Mouse (Mus musculus) ES-CJ7 (cell line): Measurements from ENCODE around the gene Xpnpep2.

ENCODE experiments used
- DNase-seq: peaks from one replicate; pipeline ENCODE4 v3.0.0; 2011; ENCODE audit warnings: low read depth, low spot score

Xpnpep2 gene

GRCm38 (mm10) chrX:48158229-48158919 is 49.8 kb downstream of the Xpnpep2 start:
- DNase-seq: no peak

- DNase-seq: no peak
These were observed 61.4 kb downstream of the Xpnpep2 start for GRCm38 (mm10) chrX:48169892-48170291.

- no peak for DNase-seq
These were observed 61.8 kb downstream of the Xpnpep2 start for GRCm38 (mm10) chrX:48170368-48170767.

- no peak for DNase-seq
These were observed 73.3 kb downstream of the Xpnpep2 start for GRCm38 (mm10) chrX:48181844-48182243.

GRCm38 (mm10) chrX:48184703-48185102 is 76.2 kb downstream of the Xpnpep2 start:
- no peak for DNase-seq
